Comparison of ENCODE assay signal across 9 mouse cellular contexts in the genomic region with DNA sequence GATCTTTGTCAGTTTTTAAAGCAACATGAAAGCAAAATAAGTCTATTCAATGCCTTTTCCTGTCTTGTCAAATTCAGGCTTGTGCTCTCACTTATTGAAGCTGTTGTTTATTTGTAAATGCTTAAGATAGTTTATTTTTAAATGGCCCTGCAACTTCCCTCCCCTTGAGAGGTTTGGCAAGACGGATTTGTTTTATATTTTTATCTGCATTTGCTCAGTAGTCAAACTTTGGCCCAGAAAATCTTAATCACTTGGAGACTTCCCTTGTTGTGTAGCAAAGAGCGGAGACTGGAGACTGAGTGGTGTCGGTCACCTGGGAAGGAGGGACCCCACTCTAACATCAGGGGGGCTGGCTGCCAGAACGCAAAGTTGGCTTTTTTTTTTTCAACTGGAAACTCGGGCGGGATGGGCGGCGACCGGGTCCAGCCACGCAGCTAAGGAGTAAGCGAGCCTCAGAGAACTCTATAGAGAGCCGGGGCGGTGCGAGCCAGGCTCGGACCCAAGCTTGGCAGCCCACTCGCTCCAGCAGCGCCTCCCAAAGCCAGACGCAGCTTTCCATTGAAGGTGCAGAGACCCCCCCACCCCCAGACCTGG. TPM values are rescaled to one million over a fixed set of nuclear protein-coding genes. Genes with fewer than 3 reads are reported as not detected.
A peak's percentile ranks its signal among the peaks of the same experiment; 100 is the strongest.
DNase-seq lines count a peak whose midpoint lies in the region; ATAC-seq and TF ChIP-seq lines count a peak whose summit lies in the region.
"Had no signal": no experiment of that assay in that cellular context is flagged by ENCODE, and none has a peak within 500 bp of the region (broad histone marks: within the 10 kb centered on the region; RNA-seq: fewer than 3 reads in every experiment).

No protein-coding gene starts in this region.

- no peaks in the 10 kb centered on the region for H3K9me3 ChIP-seq in heart, embryonic 15.5 days (replicated peaks)
- no peaks in the 10 kb centered on the region for H3K9me3 ChIP-seq in hindbrain, embryonic 12.5 days (replicated peaks)
- no peaks in the 10 kb centered on the region for H3K9me3 ChIP-seq in midbrain, embryonic 11.5 days (ENCODE audit: control insufficient read depth, low read length)

- no peak for ATAC-seq in heart, embryonic 15.5 days (replicated peaks; ENCODE audit: insufficient number of reproducible peaks, insufficient read depth, low FRiP score, low read depth)
- no peak for ATAC-seq in Patski
- ATAC-seq in hindbrain, embryonic 12.5 days (ENCODE audit: low FRiP score): peak; percentile 89
- no peak for ATAC-seq in midbrain, embryonic 11.5 days (ENCODE audit: low FRiP score)

- H3K27me3 ChIP-seq in heart, embryonic 15.5 days: no peaks in the 10 kb centered on the region
- no peaks in the 10 kb centered on the region for H3K27me3 ChIP-seq in Patski
- H3K27me3 ChIP-seq in hindbrain, embryonic 12.5 days: no peaks in the 10 kb centered on the region
- no peaks in the 10 kb centered on the region; the same call in 1 of the 2 replicates for H3K27me3 ChIP-seq in midbrain, embryonic 11.5 days (ENCODE audit: control insufficient read depth, insufficient read depth, low read length)

- 1% methylated on average over 18 of the region's 18 CpGs for WGBS in heart, embryonic 15.5 days
- WGBS in hindbrain, embryonic 12.5 days: 2% methylated on average over 18 of the region's 18 CpGs
- 2% methylated on average over 18 of the region's 18 CpGs for WGBS in midbrain, embryonic 11.5 days

- H3K27ac ChIP-seq in heart, embryonic 15.5 days: peak overlapping the region; percentile 94
- H3K27ac ChIP-seq in hindbrain, embryonic 12.5 days: peak overlapping the region; percentile 99
- no peak overlapping the region for H3K27ac ChIP-seq in midbrain, embryonic 11.5 days (ENCODE audit: low read depth, low read length)

- CTCF ChIA-PET in Patski (lab: Charles Lee): interaction anchor here (0.8 to 1.4 kb wide), 5 partner anchors 18 to 199 kb away, joined by 3 to 5 read pairs (median 3); no protein-coding TSS in a partner anchor

- peaks cover 10% of the 10 kb centered on the region for H3K4me1 ChIP-seq in heart, embryonic 15.5 days (replicated peaks)
- H3K4me1 ChIP-seq in hindbrain, embryonic 12.5 days: peaks cover 13% of the 10 kb centered on the region
- H3K4me1 ChIP-seq in midbrain, embryonic 11.5 days (ENCODE audit: control insufficient read depth, insufficient read depth, low read length): peaks cover 12% of the 10 kb centered on the region

- H3K36me3 ChIP-seq in heart, embryonic 15.5 days: no peaks in the 10 kb centered on the region
- no peaks in the 10 kb centered on the region for H3K36me3 ChIP-seq in hindbrain, embryonic 12.5 days
- H3K36me3 ChIP-seq in midbrain, embryonic 11.5 days (ENCODE audit: control insufficient read depth, insufficient read depth, low read length): no peaks in the 10 kb centered on the region

- in situ Hi-C loops in Patski (cut with MboI; ENCODE audit: low pct_unique_long_range_greater_than_20kb): no loop called here

- peak overlapping the region; percentile 79 for H3K4me2 ChIP-seq in heart, embryonic 15.5 days
- peak overlapping the region; percentile 61 for H3K4me2 ChIP-seq in hindbrain, embryonic 12.5 days (replicated peaks)
- peak overlapping the region; percentile 73 for H3K4me2 ChIP-seq in midbrain, embryonic 11.5 days

- H3K4me3 ChIP-seq in heart, embryonic 15.5 days: peak overlapping the region; percentile 94
- peak overlapping the region; percentile 95 for H3K4me3 ChIP-seq in hindbrain, embryonic 12.5 days
- peak overlapping the region; percentile 91 for H3K4me3 ChIP-seq in midbrain, embryonic 11.5 days (ENCODE audit: low read depth, low read length)

- DNase-seq in heart, adult 8-10 months (ENCODE audit: low spot score): no peak
- peak; percentile 50 for DNase-seq in Patski (ENCODE audit: low read depth, low spot score)
- DNase-seq in midbrain, embryonic 11.5 days (ENCODE audit: low spot score, missing footprints): peak; percentile 85
- DNase-seq in adrenal gland, postnatal 14 days: no peak
- DNase-seq in adrenal gland, adult (ENCODE audit: inconsistent age in 2 of 2, low spot score in 1 of 2): no peak
- no peak for DNase-seq in kidney, postnatal 25 days

- POLR2A ChIA-PET in Patski (lab: Charles Lee): interaction anchor here (0.6 to 1.5 kb wide), 7 partner anchors 70 to 1679 kb away, joined by 3 to 10 read pairs (median 3); no protein-coding TSS in a partner anchor

- TF ChIP-seq CTCF in Patski (IDR thresholded peaks at IDR 0.05): no peak

- peak overlapping the region; percentile 67 for H3K9ac ChIP-seq in heart, embryonic 15.5 days
- H3K9ac ChIP-seq in hindbrain, embryonic 12.5 days: peak overlapping the region; percentile 60
- H3K9ac ChIP-seq in midbrain, embryonic 11.5 days (ENCODE audit: low read length): peak overlapping the region; percentile 99

RNA-seq across cellular contexts. Expression of a gene that starts 6.0 kb away (rescaled TPM):
- polyA plus RNA-seq in heart, embryonic 15.5 days (2015; fragmentation: Nextera tagmentation; extraction: Ambion mirVana): 100 and 105 TPM in 2 replicates
- total RNA-seq in heart, adult 8-10 months (2022): 10 to 100 TPM; 39.3 to 48.6 (median 43.8) TPM
- polyA plus RNA-seq in Patski (2021): 253 TPM
- 133 and 139 TPM in 2 replicates for polyA plus RNA-seq in hindbrain, embryonic 12.5 days (2016; fragmentation: Nextera tagmentation; extraction: Ambion mirVana)
- 130 and 147 TPM in 2 replicates for polyA plus RNA-seq in midbrain, embryonic 11.5 days (2014; fragmentation: Nextera tagmentation; extraction: Ambion mirVana)
- total RNA-seq in adrenal gland, postnatal 14 days (2021): 59.8 and 63.0 TPM in 2 replicates

RNA-seq across cellular contexts. Expression of a gene that starts 30.3 kb away (rescaled TPM):
- 7.3 and 14.4 TPM in 2 replicates for polyA plus RNA-seq in heart, embryonic 15.5 days (2015; fragmentation: Nextera tagmentation; extraction: Ambion mirVana)
- total RNA-seq in heart, adult 8-10 months (2022): 10 to 100 TPM in 1 of 4 experiments, 1 to 10 TPM in 3; 5.1 to 10.5 (median 6.7) TPM
- 8.7 TPM for polyA plus RNA-seq in Patski (2021)
- polyA plus RNA-seq in hindbrain, embryonic 12.5 days (2016; fragmentation: Nextera tagmentation; extraction: Ambion mirVana): 15.2 and 15.8 TPM in 2 replicates
- polyA plus RNA-seq in midbrain, embryonic 11.5 days (2014; fragmentation: Nextera tagmentation; extraction: Ambion mirVana): 16.0 and 16.1 TPM in 2 replicates
- 6.9 and 7.5 TPM in 2 replicates for total RNA-seq in adrenal gland, postnatal 14 days (2021)
- polyA plus RNA-seq: large intestine, adult 2 months had no signal

RNA-seq across cellular contexts. Expression of a gene that starts 57.1 kb away (rescaled TPM):
- 14.8 and 15.2 TPM in 2 replicates for polyA plus RNA-seq in heart, embryonic 15.5 days (2015; fragmentation: Nextera tagmentation; extraction: Ambion mirVana)
- 10 to 100 TPM in 1 of 4 experiments, 1 to 10 TPM in 3; 8.4 to 14.0 (median 9.2) TPM for total RNA-seq in heart, adult 8-10 months (2022)
- 16.5 TPM for polyA plus RNA-seq in Patski (2021)
- polyA plus RNA-seq in hindbrain, embryonic 12.5 days (2016; fragmentation: Nextera tagmentation; extraction: Ambion mirVana): 29.4 and 31.5 TPM in 2 replicates
- 23.1 and 26.6 TPM in 2 replicates for polyA plus RNA-seq in midbrain, embryonic 11.5 days (2014; fragmentation: Nextera tagmentation; extraction: Ambion mirVana)
- total RNA-seq in adrenal gland, postnatal 14 days (2021): 16.3 and 16.8 TPM in 2 replicates

Comparison
In these comparisons a context has a peak if more than half of its experiments do, and no peak if none do; other contexts are left out.
1. DNase-seq: peak in Patski (single experiment) and midbrain, embryonic 11.5 days (single experiment); none in heart, adult 8-10 months (single experiment), adrenal gland, postnatal 14 days (single experiment), adrenal gland, adult (0 of 2) and kidney, postnatal 25 days (0 of 2).
2. Peak in every context shown above with its lines, with median percentiles within 50 percentile points of each other: H3K4me2 ChIP-seq, H3K4me3 ChIP-seq and H3K9ac ChIP-seq.